Mouse (Mus musculus) gastrocnemius, postnatal 4 days (tissue): ENCODE measurements around the gene Cnn2. TPM values are rescaled to one million over a fixed set of nuclear protein-coding genes. Genes with fewer than 3 reads are reported as not detected.

ENCODE experiments used
- DNase-seq, 2 experiments: peaks; one replicate each; pipeline ENCODE4 v3.0.0; 2021 to 2022; ENCODE audit warnings: low spot score in 2 of 2, mixed read lengths in 2 of 2
- total RNA-seq, 2 experiments: library from RNA; stranded (reverse); gene quantifications; 2 replicates each; pipeline ENCODE4 v1.2.3; 2021

The Cnn2 gene
- total RNA-seq, 2 experiments from 2014 or later: 51.0 to 55.0 TPM

DNA sequence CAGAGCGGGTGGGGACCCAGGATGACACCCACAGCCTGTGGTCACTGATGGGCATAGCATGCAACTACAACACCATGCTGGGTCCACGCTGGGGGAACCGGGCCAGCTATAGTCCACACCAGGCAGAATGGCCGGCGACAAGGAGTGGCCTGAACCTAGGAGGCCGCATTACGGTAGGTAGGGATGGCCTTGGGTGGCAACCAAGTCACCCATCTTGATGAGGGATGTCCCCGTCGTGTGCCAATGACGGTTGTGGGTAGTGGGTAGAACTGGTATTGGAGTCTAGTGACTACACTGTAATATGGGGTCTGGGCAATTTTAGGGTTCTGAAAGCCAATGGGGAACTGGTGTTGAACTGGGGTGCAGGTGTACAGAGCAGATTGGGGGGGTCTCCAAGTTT lies 28.5 kb downstream of the Cnn2 start:
- no peak for DNase-seq

DNA sequence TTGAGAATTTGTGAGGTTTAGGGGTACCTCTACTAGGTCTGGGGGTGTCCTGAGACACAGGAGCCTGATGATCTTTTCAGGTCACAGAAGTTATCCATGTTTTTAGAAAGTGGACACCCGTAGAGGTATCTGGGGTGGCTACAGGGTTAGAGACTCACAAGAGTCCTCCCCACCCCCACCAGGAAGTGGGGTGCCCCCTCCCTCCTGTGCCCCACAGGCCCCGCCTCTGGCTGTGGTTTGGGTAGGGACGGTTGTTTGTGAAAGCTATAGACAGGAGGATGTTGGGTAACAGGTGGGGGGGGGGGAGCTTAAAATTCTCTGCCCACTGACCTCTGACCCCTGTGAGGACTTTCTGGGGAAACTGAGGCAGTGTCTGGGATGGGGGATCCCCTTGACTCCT lies 29.0 kb downstream of the Cnn2 start:
- no peak for DNase-seq

DNA sequence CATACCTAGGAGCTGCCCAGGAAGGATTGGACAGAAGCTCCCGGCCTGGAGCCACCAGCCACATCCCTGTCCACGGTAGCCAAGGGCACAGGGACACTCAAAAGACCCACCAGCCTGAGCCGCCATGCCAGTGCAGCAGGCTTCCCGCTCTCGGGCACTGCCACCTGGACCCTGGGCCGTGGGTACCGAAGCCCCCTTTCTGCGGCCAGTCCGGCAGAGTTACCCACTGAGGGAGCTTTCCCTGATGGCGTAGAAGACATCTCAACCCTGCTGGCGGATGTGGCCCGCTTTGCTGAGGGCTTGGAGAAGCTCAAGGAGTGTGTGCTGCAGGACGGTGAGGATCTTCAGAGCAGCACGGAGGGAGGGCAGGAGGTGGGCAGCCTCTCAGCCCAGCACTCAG lies 29.4 kb downstream of the Cnn2 start:
- DNase-seq: no peak

DNA sequence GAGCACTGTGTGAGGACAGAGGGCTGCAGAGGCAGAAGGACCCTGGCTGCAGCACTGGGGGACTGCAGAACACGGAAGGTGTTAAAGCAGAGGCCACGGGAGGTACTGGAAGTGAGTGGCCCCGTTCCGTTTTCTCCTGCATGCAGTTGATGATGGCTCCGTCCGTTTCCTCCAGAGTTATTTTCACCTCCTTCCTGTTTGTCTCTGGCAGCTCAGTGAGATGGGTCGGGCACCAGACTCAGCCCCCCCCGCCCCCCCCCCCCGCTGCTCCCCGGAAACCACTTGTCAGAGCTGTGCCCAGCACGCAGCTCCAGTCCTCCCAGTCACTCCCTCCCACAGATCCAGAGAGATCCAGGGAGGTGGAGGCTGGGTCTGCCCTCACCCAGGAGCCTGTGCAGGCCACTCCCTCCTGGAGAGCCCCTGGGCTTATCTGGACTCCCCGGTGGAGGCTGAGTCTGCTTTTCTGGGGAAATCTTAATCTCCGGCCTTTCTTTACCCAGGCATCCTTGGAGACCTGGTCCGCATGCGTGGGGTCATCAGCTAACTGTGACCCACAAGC lies 30.4 kb downstream of the Cnn2 start:
- DNase-seq: no peak

DNA sequence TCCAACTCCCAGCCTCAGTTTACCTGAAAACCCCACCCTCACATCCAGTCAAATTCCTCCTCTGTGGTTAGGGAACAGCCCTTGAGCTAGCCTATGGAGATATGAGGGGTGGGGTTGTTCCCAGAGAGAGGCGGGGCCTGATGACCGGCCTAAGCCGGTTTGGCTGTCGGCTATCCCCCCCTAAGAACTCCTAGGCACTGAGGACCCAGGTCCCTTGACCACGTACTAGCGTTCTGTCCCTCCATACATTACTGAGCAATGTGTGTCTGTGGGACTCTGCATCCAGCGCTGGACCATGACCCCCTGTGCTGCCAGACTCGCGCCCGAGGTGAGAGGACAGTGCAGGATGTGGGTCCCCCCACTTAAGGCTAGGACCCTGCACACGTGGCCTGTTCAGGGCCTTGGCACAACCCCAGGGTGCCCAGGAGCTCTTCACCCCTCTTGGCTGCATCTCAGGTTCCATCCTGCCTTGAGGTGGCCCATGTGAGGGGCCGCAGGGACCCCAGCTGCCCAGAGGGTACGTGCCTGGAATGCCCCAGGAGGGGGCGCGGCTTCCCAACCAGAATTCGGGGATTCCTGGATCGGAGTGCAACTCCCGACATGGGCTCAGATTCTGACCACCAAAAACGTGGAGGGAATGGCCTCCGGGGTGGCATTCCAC lies 31.2 kb downstream of the Cnn2 start:
- no peak for DNase-seq

DNA sequence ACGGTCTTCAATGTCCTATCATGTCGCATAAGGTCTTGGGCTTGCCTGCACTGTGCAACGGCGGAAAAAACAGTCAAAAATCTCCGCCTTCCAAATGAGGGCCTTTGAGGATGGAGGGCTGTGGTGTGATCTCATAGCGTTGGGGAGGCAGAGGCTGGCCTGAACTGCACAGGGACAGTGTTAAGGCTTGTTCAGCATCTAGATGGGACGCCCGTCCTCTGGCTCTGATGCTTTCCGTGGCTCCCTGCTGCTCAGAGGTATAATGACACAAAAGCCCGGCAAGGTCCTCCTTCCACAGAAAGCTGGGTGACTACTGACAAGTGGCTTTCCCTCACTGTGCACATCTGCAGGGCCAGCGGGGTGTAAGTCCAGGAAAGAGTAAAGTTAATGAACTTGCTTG lies 31.8 kb downstream of the Cnn2 start:
- no peak for DNase-seq

DNA sequence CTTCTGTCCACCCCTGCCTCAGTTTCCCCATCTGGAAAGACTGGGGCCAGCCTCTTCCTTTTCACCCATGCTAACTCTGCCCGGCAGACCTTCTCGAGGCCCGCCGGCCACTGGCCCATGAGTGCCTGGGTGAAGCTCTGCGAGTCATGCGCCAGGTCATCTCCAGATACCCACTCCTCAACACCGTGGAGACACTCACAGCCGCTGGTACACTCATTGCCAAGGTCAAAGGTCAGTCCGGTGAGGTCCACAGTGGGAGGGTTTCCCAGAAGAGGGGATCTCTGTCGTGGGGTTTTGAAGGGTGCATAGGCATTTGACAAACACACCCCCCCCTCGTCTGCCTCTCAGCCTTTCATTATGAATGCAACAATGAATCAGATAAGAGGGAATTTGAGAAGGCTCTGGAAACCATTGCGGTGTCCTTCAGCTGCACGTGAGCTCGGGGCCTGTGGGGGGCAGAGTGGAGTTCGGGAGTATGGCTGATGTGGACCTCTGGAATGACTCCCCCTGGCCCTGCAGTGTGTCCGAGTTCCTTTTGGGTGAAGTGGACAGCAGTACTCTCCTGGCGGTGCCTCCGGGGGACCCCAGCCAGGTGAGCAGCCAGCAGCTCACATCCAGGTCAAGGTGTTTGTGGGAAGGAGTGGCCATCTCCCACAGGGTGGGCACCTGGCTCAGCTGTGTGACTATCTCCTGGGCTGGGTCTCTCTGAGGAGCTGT lies 32.4 kb downstream of the Cnn2 start:
- DNase-seq: no peak

DNA sequence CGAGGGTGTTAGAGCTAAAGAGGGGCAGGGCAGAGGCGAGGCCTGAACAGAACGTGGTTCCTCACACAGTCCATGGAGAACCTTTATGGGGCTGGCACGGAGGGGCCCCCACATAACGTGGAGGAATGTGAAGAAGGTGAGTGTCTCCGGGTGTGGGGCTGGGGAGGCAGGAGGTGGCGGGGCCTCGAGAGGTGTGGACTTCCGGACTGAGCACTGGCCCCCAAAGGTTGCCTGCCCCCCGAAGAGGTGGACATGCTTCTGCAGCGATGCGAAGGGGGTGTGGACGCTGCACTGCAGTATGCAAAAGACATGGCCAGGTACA lies 32.9 kb downstream of the Cnn2 start:
- DNase-seq: no peak

DNA sequence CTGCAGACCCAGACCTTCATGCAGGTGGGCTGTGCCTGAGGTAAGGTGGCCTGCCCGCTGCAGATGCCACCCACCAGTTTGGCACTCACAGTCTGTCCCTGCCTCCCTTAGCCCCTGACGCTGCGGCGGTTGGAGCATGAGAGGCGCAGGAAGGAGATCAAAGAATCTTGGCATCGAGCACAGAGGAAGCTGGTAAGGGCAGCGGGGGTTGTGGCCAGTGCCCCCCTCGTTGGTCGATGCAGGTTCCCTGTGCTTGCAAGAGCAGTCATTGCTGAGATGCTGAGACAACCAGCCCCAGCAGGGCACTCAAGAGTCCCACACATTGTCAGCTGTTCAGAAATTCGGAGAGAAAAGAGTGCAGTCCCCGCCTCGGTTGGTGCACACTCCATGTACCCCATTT lies 33.8 kb downstream of the Cnn2 start:
- DNase-seq: no peak

DNA sequence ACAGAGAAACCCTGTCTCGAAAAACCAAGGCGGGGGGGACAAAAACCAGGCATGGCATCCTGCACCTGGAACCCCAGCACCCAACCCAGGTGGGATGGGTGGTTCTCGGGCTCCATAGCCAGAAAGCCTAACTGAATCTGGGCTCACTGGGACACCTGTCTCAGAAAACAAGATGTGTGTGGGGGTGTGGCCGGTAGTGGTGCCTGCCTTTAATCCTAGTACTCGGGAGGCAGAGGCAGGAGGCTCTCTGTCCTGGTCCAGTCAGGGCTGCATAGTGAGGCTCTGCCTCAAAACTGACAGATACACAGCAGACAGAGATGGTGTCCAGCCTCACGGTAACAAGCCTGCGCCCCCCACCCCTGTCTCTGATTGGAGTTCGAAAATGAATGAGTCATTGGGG lies 34.4 kb downstream of the Cnn2 start:
- no peak for DNase-seq

DNA sequence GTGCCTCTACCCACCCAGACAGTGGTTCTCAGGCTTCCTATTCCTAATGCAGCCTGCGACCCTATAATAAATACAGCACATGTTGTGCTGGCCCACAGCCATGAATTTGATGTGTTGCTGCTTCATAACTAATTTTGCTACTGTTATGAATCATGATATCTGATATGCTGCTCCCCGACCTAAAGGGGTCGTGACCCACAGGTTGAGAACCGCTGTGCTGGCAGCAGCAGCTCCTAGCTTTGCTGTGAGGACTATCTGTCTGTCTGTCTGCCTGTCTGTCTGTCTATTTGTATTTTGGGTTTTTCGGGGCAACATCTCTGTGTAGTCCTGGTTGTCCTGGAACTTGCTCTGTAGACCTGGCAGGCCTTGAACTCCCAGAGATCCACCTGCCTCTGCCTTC lies 35.4 kb downstream of the Cnn2 start:
- no peak for DNase-seq

DNA sequence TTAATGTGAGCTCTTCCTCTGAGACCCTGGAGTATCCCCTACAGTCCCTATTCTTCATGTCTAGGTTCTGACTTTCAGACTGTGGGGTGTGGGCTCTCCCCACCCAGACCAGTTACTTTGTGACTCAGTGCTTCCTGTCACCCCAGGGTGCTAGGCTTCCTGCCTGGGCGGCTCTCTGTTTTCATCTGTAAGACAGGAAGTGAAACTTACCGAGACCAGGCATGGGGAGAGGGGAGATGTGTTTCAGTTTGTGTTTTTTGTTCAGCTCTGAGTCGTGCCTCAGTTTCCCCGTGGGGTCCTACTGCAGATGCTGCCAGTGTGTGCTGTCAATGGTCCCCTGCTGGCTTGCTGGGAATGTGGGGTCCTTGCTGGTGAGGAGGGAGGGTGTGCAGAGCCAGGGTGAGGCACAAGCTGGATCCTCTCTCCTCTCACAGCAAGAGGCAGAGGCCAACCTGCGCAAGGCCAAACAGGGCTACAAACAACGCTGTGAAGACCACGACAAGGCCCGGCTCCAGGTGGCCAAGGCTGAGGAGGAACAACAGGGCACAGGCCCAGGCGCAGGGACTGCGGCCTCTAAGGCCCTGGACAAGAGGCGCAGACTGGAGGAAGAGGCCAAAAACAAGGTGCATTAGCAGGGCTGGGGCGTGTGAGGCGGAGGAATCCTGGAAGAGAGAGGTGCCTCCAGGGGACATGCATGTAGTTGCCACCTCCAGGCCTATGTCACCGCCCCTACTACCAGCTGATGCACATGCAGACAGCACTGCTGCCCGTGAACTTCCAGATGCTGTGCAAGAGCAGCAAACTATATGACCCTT lies 36.1 kb downstream of the Cnn2 start:
- DNase-seq: no peak

DNA sequence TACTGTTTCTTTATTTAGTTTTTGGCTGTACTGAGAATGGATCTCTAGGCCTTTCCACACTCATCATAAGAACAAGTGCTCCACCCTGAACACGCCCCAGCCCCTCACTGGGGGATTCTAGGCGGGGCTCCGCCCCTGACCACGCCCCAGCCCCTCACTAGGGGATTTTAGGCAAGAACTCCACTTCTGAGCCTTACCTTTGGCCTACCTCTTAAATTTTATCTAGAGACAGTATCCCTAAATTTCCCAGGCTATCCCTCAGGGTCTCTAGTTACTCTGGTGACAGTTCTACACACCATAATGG lies 36.6 kb downstream of the Cnn2 start:
- no peak for DNase-seq

DNA sequence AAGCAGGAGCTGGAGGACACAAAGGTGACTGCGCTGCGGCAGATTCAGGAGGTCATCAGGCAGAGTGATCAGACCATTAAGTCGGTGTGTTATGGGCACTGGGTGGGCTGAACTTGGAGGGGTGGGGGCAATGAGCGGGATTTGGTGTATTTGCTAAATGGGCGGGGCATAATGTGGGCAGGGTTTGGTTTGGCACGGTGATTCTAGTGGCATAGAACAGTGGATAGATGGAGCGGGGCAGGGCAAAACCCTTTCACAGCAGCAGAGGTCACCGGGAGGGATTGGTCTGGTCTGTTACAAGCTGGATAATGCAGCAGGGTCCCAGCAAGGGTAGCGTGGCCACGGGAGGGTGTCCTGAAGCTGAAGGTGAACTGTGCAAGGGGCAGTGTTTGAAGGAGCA lies 37.1 kb downstream of the Cnn2 start:
- DNase-seq: no peak

DNA sequence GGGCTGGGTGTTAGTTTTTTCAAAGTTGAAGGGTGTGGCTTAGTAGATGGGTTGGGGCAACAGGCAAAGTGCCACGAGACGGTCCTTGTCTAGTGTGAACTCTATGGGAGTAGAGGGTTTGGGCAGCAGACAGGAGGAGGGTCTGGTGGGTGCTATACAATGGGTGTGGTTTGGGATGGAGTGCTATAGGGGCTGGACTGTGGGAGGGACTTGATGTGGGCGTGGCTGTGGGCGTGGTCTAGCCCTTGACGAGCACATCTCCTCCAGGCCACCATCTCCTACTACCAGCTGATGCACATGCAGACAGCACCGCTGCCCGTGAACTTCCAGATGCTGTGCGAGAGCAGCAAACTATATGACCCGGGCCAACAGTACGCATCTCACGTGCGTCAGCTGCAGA lies 37.5 kb downstream of the Cnn2 start:
- DNase-seq: no peak

DNA sequence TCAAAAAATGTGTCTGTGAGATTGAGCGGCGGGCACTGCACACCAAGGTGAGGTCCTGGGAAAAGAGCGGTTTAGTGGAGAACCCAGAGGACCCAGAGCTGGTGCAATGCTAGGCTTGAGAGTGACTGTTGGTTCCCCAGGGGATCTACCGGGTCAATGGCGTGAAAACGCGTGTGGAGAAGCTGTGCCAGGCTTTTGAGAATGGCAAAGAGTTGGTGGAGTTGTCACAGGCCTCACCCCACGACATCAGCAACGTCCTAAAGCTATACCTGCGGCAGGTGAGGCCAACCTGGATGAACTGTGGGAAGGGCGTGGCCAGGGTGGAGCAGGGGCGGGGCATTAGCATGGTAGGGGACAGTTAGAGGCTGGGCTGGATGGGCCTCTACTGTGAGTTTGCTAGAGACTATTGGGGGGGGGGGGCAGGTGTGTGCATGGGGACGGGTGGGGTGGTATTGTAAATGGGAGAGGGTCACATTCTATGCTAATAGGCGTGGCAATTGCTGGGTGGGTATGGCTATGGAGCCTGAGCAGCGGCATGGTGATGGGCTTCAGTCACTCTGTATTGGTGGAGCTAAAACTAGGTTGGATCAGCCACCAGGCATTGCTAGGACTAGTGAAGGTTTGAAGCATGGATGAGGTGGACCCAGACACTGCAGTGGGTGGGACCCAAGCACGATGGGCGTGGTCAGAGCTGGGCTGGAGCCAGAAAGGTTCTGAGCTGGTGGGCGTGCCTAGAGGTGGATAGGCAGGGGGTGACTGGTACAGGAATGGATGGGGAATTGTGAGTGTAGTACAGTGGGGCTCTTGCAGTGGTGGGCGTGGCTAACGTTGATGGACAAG lies 39.5 kb downstream of the Cnn2 start:
- DNase-seq: no peak

DNA sequence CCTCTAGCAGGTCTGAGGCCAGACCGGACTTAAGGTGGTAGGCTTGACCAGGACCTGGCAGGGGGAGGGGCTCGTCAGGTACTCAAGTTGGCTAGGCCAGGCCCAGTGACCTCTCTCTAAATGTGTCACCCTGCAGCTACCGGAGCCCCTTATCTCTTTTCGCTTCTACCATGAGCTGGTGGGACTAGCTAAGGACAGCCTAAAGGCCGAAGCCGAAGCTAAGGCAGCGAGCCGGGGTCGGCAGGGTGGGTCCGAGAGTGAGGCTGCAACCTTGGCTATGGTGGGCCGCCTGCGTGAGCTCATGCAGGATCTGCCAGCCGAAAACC lies 40.1 kb downstream of the Cnn2 start:
- no peak for DNase-seq

DNA sequence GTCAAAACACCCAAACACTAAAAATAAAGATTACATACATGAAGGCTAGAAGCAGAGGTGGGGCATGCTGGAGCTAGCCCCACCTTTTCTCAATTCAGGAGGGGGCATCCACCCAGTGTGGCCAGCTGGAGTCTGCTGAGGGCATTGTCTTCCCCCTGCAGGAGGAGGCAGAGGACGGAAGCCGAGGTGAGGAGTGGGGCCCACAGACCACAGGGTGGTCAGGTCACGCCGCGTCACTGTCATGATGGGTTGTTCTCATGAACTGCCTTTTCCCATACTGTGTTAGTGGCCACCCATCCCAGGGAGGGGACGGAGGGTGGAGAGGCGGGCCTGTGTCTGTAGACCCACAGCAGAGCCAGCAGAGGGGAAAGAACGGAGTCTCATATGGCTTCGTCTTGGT lies 41.8 kb downstream of the Cnn2 start:
- DNase-seq: no peak

DNA sequence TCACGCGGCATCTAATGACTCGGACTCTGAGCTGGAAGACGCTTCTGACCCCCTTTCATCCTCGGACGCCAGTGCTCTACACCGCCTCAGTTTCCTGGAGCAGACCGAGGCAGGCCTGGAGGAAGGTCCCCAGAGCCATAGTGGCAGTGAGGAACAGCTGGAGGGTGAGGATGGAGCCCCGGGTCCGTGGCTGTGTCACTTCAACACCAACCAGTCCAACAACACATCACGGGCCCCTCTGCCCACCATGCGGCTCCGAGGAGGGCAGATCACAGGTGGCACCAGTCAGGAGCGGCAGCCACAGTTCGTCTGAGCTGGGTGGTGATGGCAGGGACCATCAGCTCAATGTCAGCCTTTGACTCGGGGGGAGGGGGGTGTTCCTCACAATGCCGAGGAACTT lies 42.4 kb downstream of the Cnn2 start:
- DNase-seq: no peak

DNA sequence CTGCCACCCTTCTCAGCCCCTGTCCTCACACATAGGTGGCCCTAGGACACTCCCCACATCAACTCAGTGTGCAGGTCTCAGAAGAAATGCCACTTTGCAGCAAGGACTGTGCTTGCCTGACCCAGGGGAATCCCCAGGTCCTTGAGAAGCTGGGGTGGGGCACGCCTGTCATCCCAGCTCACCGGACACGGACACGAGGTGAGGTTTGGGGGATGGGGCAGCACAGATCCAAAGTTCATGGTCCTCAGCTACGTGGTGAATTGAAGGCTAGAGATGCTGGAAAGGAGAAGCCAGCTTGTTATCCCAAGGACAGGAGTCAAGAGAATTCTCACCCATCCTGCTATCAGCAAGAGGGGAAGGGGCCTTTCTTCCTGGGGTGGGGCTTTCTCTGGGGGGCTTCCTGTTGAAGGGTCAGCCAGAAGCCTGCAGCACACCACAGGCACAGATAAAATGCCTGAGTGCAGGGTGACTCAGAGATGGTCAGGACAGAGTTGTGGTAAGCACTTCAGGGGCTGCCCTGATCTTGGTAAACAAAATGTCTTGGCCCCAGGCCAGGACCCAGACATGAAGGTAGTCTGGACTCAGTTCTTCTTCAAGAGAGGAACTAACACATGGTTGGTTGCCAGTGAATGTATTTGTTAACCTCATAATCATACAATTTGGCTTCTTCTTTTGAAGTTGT lies 44.6 kb downstream of the Cnn2 start:
- DNase-seq: no peak
